Mouse (Mus musculus) stomach, postnatal 0 days (tissue): ENCODE data around the gene Apba3. TPM values are rescaled to one million over a fixed set of nuclear protein-coding genes. Genes with fewer than 3 reads are reported as not detected.

ENCODE experiments used
- ATAC-seq: fragments of 200-750 bp; cut with Nextera tagmentation; 2 replicates; pipeline ENCODE4 v1.8.0; 2017; ENCODE audit not compliant: low FRiP score, low TSS enrichment
- DNase-seq: peaks from one replicate; pipeline ENCODE4 v3.0.0-alpha.2; 2016; ENCODE audit warnings: low spot score
- H3K27ac ChIP-seq: fragments of 300-500 bp; sonication (generic); replicated peaks from 2 replicates; pipeline ENCODE4 v1.5.1; 2014; ENCODE audit warnings: mild to moderate bottlenecking, control low read depth
- H3K27me3 ChIP-seq: fragments of 300-500 bp; sonication (generic); 2 replicates; pipeline ENCODE4 v1.6.1; 2014; ENCODE audit warnings: low read length; ENCODE audit not compliant: control insufficient read depth, insufficient read depth
- H3K36me3 ChIP-seq: fragments of 300-500 bp; sonication (generic); 2 replicates; pipeline ENCODE4 v1.6.1; 2014; ENCODE audit warnings: low read length, mixed read lengths; ENCODE audit not compliant: control insufficient read depth, insufficient read depth
- H3K4me1 ChIP-seq: fragments of 300-500 bp; sonication (generic); replicated peaks from 2 replicates; pipeline ENCODE4 v1.6.1; 2014; ENCODE audit warnings: antibody characterized with exemption; ENCODE audit not compliant: control insufficient read depth, insufficient read depth
- H3K4me2 ChIP-seq: fragments of 300-500 bp; sonication (generic); replicated peaks from 2 replicates; pipeline ENCODE4 v1.6.1; 2014; ENCODE audit warnings: low read depth, mild to moderate bottlenecking, control low read depth, moderate library complexity
- H3K4me3 ChIP-seq: fragments of 300-500 bp; sonication (generic); 2 replicates; pipeline ENCODE4 v1.5.1; 2014; ENCODE audit warnings: low read depth, low read length, control low read depth
- H3K9ac ChIP-seq: fragments of 300-500 bp; sonication (generic); 2 replicates; pipeline ENCODE4 v1.6.1; 2014; ENCODE audit warnings: mild to moderate bottlenecking, low read length, control low read depth, mixed read lengths
- H3K9me3 ChIP-seq: fragments of 300-500 bp; sonication (generic); 2 replicates; pipeline ENCODE4 v1.6.1; 2016; ENCODE audit warnings: low read length; ENCODE audit not compliant: control insufficient read depth
- CTCF ChIP-seq: IDR thresholded peaks from 2 replicates; pipeline ENCODE4 v1.5.1; 2016; ENCODE audit warnings: antibody characterized with exemption, low read depth, mild to moderate bottlenecking, moderate library complexity
- EP300 ChIP-seq: optimal IDR thresholded peaks from 2 replicates; pipeline ENCODE3; 2016; ENCODE audit warnings: antibody characterized with exemption
- WGBS: fragments of 180-500 bp; shearing (Covaris S2); extraction: QIAGEN DNeasy Blood & Tissue Kit; methylation state at CpG from one replicate; pipeline ENCODE4 v1.1.7; 2014; 5-methylcytosine and 5-hydroxymethylcytosine counted together
- polyA plus RNA-seq: library from polyadenylated mRNA; unstranded; fragments of >200 nt; fragmentation: Nextera tagmentation; extraction: Ambion mirVana; gene quantifications from 2 replicates; pipeline ENCODE4 v1.2.1, GENCODE M21; 2015

The Apba3 gene
- polyA plus RNA-seq, 1 experiment from 2014 or later = 30.5 TPM

- H3K36me3 ChIP-seq = no peaks in the 10 kb centered on the region
- H3K27ac ChIP-seq = no peak overlapping the region
- H3K9ac ChIP-seq = peak overlapping the region; percentile 47; the same call in 1 of the 2 replicates
- H3K4me2 ChIP-seq = peak overlapping the region; percentile 68
- TF ChIP-seq CTCF (no peak), EP300 (no peak)
- H3K27me3 ChIP-seq = peaks cover 21% of the 10 kb centered on the region; the same call in 1 of the 2 replicates
- H3K4me1 ChIP-seq = 0 out of 2 replicates have a peak, but pooled peaks cover 6% of the 10 kb centered on the region
- peaks cover 5% of the 10 kb centered on the region; the same call in 1 of the 2 replicates for H3K9me3 ChIP-seq
- ATAC-seq (no peak), DNase-seq (peak; percentile 39)
- WGBS = 2% methylated on average over 62 of the region's 62 CpGs
- peak overlapping the region; percentile 39 for H3K4me3 ChIP-seq
Observed at GRCm38 (mm10) chr10:81257158-81258039, 9.4 kb upstream of the Apba3 start.

- H3K4me2 ChIP-seq = no peak overlapping the region
- H3K27me3 ChIP-seq = peaks cover 18% of the 10 kb centered on the region; the same call in 1 of the 2 replicates
- H3K27ac ChIP-seq = no peak overlapping the region
- H3K9me3 ChIP-seq = peaks cover 5% of the 10 kb centered on the region; the same call in 1 of the 2 replicates
- ATAC-seq (no peak), DNase-seq (no peak)
- H3K36me3 ChIP-seq = 0 out of 2 replicates have a peak, but pooled peaks cover 5% of the 10 kb centered on the region
- 0 out of 2 replicates have a peak, but pooled peaks cover 3% of the 10 kb centered on the region for H3K4me1 ChIP-seq
- no peak overlapping the region for H3K4me3 ChIP-seq
- TF ChIP-seq EP300 (no peak), CTCF (no peak)
- 38% methylated on average over 21 of the region's 21 CpGs for WGBS
- peak overlapping the region; percentile 13; the same call in 1 of the 2 replicates for H3K9ac ChIP-seq
Observed at GRCm38 (mm10) chr10:81259225-81259884, 7.4 kb upstream of the Apba3 start.

- Histone ChIP-seq H3K27ac (no peak overlapping the region), H3K4me1 (0 out of 2 replicates have a peak, but pooled peaks cover 3% of the 10 kb centered on the region), H3K27me3 (peaks cover 18% of the 10 kb centered on the region; the same call in 1 of the 2 replicates), H3K4me2 (no peak overlapping the region), H3K36me3 (peaks cover 10% of the 10 kb centered on the region; the same call in 1 of the 2 replicates), H3K9me3 (peaks cover 5% of the 10 kb centered on the region; the same call in 1 of the 2 replicates), H3K9ac (no peak overlapping the region), H3K4me3 (no peak overlapping the region)
- 78% methylated on average over 4 of the region's 4 CpGs for WGBS
- DNase-seq (no peak), ATAC-seq (no peak)
- no peak for TF ChIP-seq CTCF
- TF ChIP-seq EP300 = no peak
Observed at GRCm38 (mm10) chr10:81261025-81261424, 5.7 kb upstream of the Apba3 start.

DNA sequence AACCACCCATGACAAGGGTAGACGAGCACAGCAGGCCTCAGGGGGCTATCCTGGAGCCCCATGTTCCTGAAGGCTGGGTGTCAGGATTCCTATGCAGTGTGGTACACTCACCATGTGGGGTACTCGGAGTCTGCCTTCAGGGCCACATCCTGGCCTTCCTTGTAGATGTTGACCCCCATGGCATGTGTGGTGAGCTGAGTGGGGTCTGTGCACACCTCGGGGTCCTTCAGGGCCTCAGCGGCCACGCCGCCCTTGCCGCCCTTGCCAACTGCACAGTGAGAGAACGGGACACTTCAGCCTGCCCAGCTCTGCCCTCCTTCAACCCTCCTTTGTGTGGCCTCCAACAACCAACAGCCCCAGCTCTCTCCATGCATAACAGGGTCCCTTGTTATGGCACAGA is 1.2 kb upstream of the Apba3 start:
- no peak for TF ChIP-seq EP300
- no peak for TF ChIP-seq CTCF
- Histone ChIP-seq H3K4me2 (peak overlapping the region; percentile 64; the same call in 1 of the 2 replicates), H3K9ac (no peak overlapping the region), H3K4me1 (peaks cover 2% of the 10 kb centered on the region; the same call in 1 of the 2 replicates), H3K27me3 (no peaks in the 10 kb centered on the region), H3K27ac (no peak overlapping the region), H3K9me3 (peaks cover 2% of the 10 kb centered on the region; the same call in 1 of the 2 replicates), H3K36me3 (peaks cover 10% of the 10 kb centered on the region; the same call in 1 of the 2 replicates), H3K4me3 (no peak overlapping the region)
- ATAC-seq (no peak), DNase-seq (no peak)
- WGBS = 91% methylated on average over 8 of the region's 8 CpGs

GRCm38 (mm10) chr10:81268056-81268455 is 1.3 kb downstream of the Apba3 start:
- TF ChIP-seq CTCF (no peak), EP300 (no peak)
- Histone ChIP-seq H3K36me3 (peaks cover 29% of the 10 kb centered on the region), H3K27me3 (no peaks in the 10 kb centered on the region), H3K9me3 (no peaks in the 10 kb centered on the region), H3K9ac (peak overlapping the region; percentile 87), H3K4me1 (peaks cover 2% of the 10 kb centered on the region; the same call in 1 of the 2 replicates), H3K27ac (peak overlapping the region; percentile 70; the same call in 1 of the 2 replicates), H3K4me3 (peak overlapping the region; percentile 55), H3K4me2 (peak overlapping the region; percentile 78)
- ATAC-seq (peak; percentile 59), DNase-seq (peak; percentile 84)
- WGBS = 2% methylated on average over 23 of the region's 23 CpGs
